19 mouse cellular contexts compared by ENCODE assay signal in the genomic region with DNA sequence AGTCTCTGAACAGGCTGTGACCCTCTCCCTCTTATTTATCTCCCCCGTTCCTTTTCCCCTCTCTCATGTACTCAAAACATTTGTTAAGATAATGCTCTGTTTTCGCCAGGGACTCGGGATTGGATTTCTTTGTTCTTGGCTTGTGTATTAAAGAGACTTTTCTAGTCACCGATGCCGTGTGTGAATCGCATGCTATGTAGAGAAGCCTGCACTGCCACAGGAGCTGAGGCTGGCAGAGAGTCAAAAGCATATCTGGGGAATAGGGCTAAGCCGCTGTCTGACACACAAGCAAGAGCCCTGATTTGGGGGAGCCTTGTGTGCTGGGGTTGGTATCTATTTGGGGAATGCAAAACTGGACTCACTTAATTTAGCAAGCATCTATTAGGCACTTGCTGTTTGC.
DNase-seq lines count a peak whose midpoint lies in the region; ATAC-seq and TF ChIP-seq lines count a peak whose summit lies in the region.
"Had no signal": no experiment of that assay in that cellular context is flagged by ENCODE, and none has a peak within 500 bp of the region (broad histone marks: within the 10 kb centered on the region; RNA-seq: fewer than 3 reads in every experiment).

No protein-coding gene starts in this region.

- TF ChIP-seq CTCF in midbrain, postnatal 0 days (IDR thresholded peaks at IDR 0.05) = no peak

- peaks cover 8% of the 10 kb centered on the region; the same call in 1 of the 2 replicates for H3K4me1 ChIP-seq in forebrain, embryonic 13.5 days
- no peaks in the 10 kb centered on the region for H3K4me1 ChIP-seq in forebrain, embryonic 11.5 days (replicated peaks; ENCODE audit: control insufficient read depth, insufficient read depth, low read length)
- 0 out of 2 replicates have a peak, but pooled peaks cover 5% of the 10 kb centered on the region for H3K4me1 ChIP-seq in hindbrain, embryonic 14.5 days (replicated peaks; ENCODE audit: control insufficient read depth, insufficient read depth, low read length)
- H3K4me1 ChIP-seq in hindbrain, embryonic 10.5 days (replicated peaks) = no peaks in the 10 kb centered on the region; the same call in 1 of the 2 replicates
- H3K4me1 ChIP-seq in midbrain, embryonic 14.5 days (ENCODE audit: control insufficient read depth, insufficient read depth, low read length) = no peaks in the 10 kb centered on the region
- no peaks in the 10 kb centered on the region for H3K4me1 ChIP-seq in midbrain, postnatal 0 days (ENCODE audit: insufficient read depth, low read length)
- H3K4me1 ChIP-seq in midbrain, embryonic 16.5 days (ENCODE audit: control insufficient read depth, insufficient read depth, low read length) = peaks cover 8% of the 10 kb centered on the region

- no peaks in the 10 kb centered on the region for H3K27me3 ChIP-seq in forebrain, embryonic 13.5 days
- H3K27me3 ChIP-seq in forebrain, embryonic 11.5 days (ENCODE audit: control insufficient read depth, insufficient read depth, low read length) = no peaks in the 10 kb centered on the region
- no peaks in the 10 kb centered on the region for H3K27me3 ChIP-seq in hindbrain, embryonic 14.5 days (ENCODE audit: control insufficient read depth, insufficient read depth, low read length)
- H3K27me3 ChIP-seq in hindbrain, embryonic 10.5 days (ENCODE audit: insufficient read depth, poor library complexity, severe bottlenecking) = no peaks in the 10 kb centered on the region
- H3K27me3 ChIP-seq in midbrain, embryonic 14.5 days (ENCODE audit: control insufficient read depth, insufficient read depth, low read length) = no peaks in the 10 kb centered on the region
- no peaks in the 10 kb centered on the region for H3K27me3 ChIP-seq in midbrain, postnatal 0 days (ENCODE audit: insufficient read depth, low read length)
- H3K27me3 ChIP-seq in midbrain, embryonic 16.5 days (ENCODE audit: control insufficient read depth, insufficient read depth, low read depth, low read length) = no peaks in the 10 kb centered on the region
- H3K27me3 ChIP-seq: embryonic facial prominence, embryonic 12.5 days; Patski had no signal

- ATAC-seq in forebrain, embryonic 13.5 days = no peak
- no peak for ATAC-seq in forebrain, embryonic 11.5 days (replicated peaks; ENCODE audit: low FRiP score)
- ATAC-seq in hindbrain, embryonic 14.5 days (ENCODE audit: low FRiP score) = no peak
- ATAC-seq in midbrain, embryonic 14.5 days (ENCODE audit: low FRiP score, low TSS enrichment) = no peak
- ATAC-seq in midbrain, postnatal 0 days (ENCODE audit: low FRiP score) = no peak
- no peak for ATAC-seq in midbrain, embryonic 16.5 days
- ATAC-seq: activated CD4-positive, CD25-positive, alpha-beta regulatory T cell, adult 4 months; inflammation-experienced regulatory T-cells, adult 6 months; intestine, postnatal 0 days; Patski had no signal

- no peak overlapping the region for H3K4me2 ChIP-seq in forebrain, embryonic 13.5 days
- H3K4me2 ChIP-seq in forebrain, embryonic 11.5 days (ENCODE audit: low read depth, low read length, severe bottlenecking) = no peak overlapping the region
- no peak overlapping the region for H3K4me2 ChIP-seq in hindbrain, embryonic 14.5 days (replicated peaks)
- no peak overlapping the region for H3K4me2 ChIP-seq in midbrain, embryonic 14.5 days (ENCODE audit: low read length)
- no peak overlapping the region for H3K4me2 ChIP-seq in midbrain, postnatal 0 days (ENCODE audit: low read depth, low read length, poor library complexity, severe bottlenecking)
- H3K4me2 ChIP-seq in midbrain, embryonic 16.5 days (ENCODE audit: low read length) = no peak overlapping the region
- H3K4me2 ChIP-seq: embryonic facial prominence, embryonic 12.5 days; heart, embryonic 12.5 days had no signal

- H3K4me3 ChIP-seq in forebrain, embryonic 13.5 days = no peak overlapping the region
- H3K4me3 ChIP-seq in forebrain, embryonic 11.5 days (ENCODE audit: low read depth, low read length) = no peak overlapping the region
- no peak overlapping the region for H3K4me3 ChIP-seq in hindbrain, embryonic 14.5 days (replicated peaks; ENCODE audit: low read length)
- H3K4me3 ChIP-seq in hindbrain, embryonic 10.5 days = no peak overlapping the region
- H3K4me3 ChIP-seq in midbrain, embryonic 14.5 days (replicated peaks; ENCODE audit: low read depth, low read length) = no peak overlapping the region
- no peak overlapping the region for H3K4me3 ChIP-seq in midbrain, postnatal 0 days (ENCODE audit: low read depth, low read length)
- no peak overlapping the region for H3K4me3 ChIP-seq in midbrain, embryonic 16.5 days (ENCODE audit: low read depth, low read length)
- H3K4me3 ChIP-seq: embryonic facial prominence, embryonic 12.5 days; gastrocnemius, adult 2 months; heart, embryonic 12.5 days had no signal

- peak overlapping the region; percentile 12; the same call in 1 of the 2 replicates for H3K27ac ChIP-seq in forebrain, embryonic 13.5 days
- H3K27ac ChIP-seq in forebrain, embryonic 11.5 days (ENCODE audit: low read depth, low read length) = no peak overlapping the region
- H3K27ac ChIP-seq in hindbrain, embryonic 14.5 days = peak overlapping the region; percentile 48
- H3K27ac ChIP-seq in hindbrain, embryonic 10.5 days = no peak overlapping the region
- 0 out of 2 replicates have a peak overlapping the region, but pooled peaks have one; percentile 26 for H3K27ac ChIP-seq in midbrain, embryonic 14.5 days (replicated peaks; ENCODE audit: low read depth, low read length)
- H3K27ac ChIP-seq in midbrain, postnatal 0 days (ENCODE audit: low read depth, low read length) = no peak overlapping the region
- peak overlapping the region; percentile 12; the same call in 1 of the 2 replicates for H3K27ac ChIP-seq in midbrain, embryonic 16.5 days (ENCODE audit: low read length)
- H3K27ac ChIP-seq: embryonic facial prominence, embryonic 12.5 days; gastrocnemius, adult 2 months had no signal

- H3K36me3 ChIP-seq in forebrain, embryonic 13.5 days (ENCODE audit: poor library complexity, severe bottlenecking) = no peaks in the 10 kb centered on the region
- no peaks in the 10 kb centered on the region for H3K36me3 ChIP-seq in forebrain, embryonic 11.5 days (ENCODE audit: control insufficient read depth, insufficient read depth, low read length)
- H3K36me3 ChIP-seq in hindbrain, embryonic 14.5 days (replicated peaks; ENCODE audit: control insufficient read depth, insufficient read depth) = no peaks in the 10 kb centered on the region
- no peaks in the 10 kb centered on the region for H3K36me3 ChIP-seq in hindbrain, embryonic 10.5 days
- no peaks in the 10 kb centered on the region for H3K36me3 ChIP-seq in midbrain, embryonic 14.5 days (ENCODE audit: control insufficient read depth, insufficient read depth, low read length)
- no peaks in the 10 kb centered on the region for H3K36me3 ChIP-seq in midbrain, postnatal 0 days (ENCODE audit: insufficient read depth, low read length)
- no peaks in the 10 kb centered on the region for H3K36me3 ChIP-seq in midbrain, embryonic 16.5 days (ENCODE audit: control insufficient read depth, insufficient read depth, low read length)
- H3K36me3 ChIP-seq: embryonic facial prominence, embryonic 12.5 days; heart, embryonic 12.5 days had no signal

- H3K9me3 ChIP-seq in forebrain, embryonic 13.5 days (replicated peaks) = no peaks in the 10 kb centered on the region
- H3K9me3 ChIP-seq in forebrain, embryonic 11.5 days (ENCODE audit: control insufficient read depth, low read length) = no peaks in the 10 kb centered on the region
- no peaks in the 10 kb centered on the region for H3K9me3 ChIP-seq in hindbrain, embryonic 14.5 days (ENCODE audit: control insufficient read depth, low read length)
- H3K9me3 ChIP-seq in hindbrain, embryonic 10.5 days = no peaks in the 10 kb centered on the region
- no peaks in the 10 kb centered on the region for H3K9me3 ChIP-seq in midbrain, embryonic 14.5 days (ENCODE audit: control insufficient read depth, low read length)
- H3K9me3 ChIP-seq in midbrain, postnatal 0 days (ENCODE audit: low read length) = no peaks in the 10 kb centered on the region
- no peaks in the 10 kb centered on the region for H3K9me3 ChIP-seq in midbrain, embryonic 16.5 days (replicated peaks; ENCODE audit: control insufficient read depth, low read length, poor library complexity, severe bottlenecking)
- H3K9me3 ChIP-seq: embryonic facial prominence, embryonic 12.5 days; heart, embryonic 12.5 days had no signal

- H3K9ac ChIP-seq in forebrain, embryonic 13.5 days = no peak overlapping the region
- H3K9ac ChIP-seq in forebrain, embryonic 11.5 days (ENCODE audit: low read length) = no peak overlapping the region
- no peak overlapping the region for H3K9ac ChIP-seq in hindbrain, embryonic 14.5 days
- H3K9ac ChIP-seq in midbrain, embryonic 14.5 days (replicated peaks; ENCODE audit: low read length) = no peak overlapping the region
- H3K9ac ChIP-seq in midbrain, postnatal 0 days (replicated peaks; ENCODE audit: low read length, poor library complexity, severe bottlenecking) = no peak overlapping the region
- no peak overlapping the region for H3K9ac ChIP-seq in midbrain, embryonic 16.5 days (ENCODE audit: low read depth, low read length)
- H3K9ac ChIP-seq: embryonic facial prominence, embryonic 12.5 days; heart, embryonic 12.5 days had no signal

- DNase-seq in forebrain, embryonic 11.5 days (ENCODE audit: low spot score) = no peak
- DNase-seq in hindbrain, embryonic 14.5 days (ENCODE audit: low spot score) = no peak
- no peak for DNase-seq in hindbrain, embryonic 10.5 days (ENCODE audit: low spot score)
- peak; percentile 68 for DNase-seq in midbrain, embryonic 14.5 days
- DNase-seq in midbrain, postnatal 0 days (ENCODE audit: low spot score) = no peak
- DNase-seq: adrenal gland, postnatal 14 days; cerebellum, adult 2 months; cerebellum, postnatal 14 days; embryo, embryonic 11 days; gastrocnemius, adult 2 months; gastrocnemius, postnatal 25 days had no signal

- WGBS in forebrain, embryonic 13.5 days = 44% methylated on average over 7 of the region's 7 CpGs
- WGBS in forebrain, embryonic 11.5 days = 71% methylated on average over 7 of the region's 7 CpGs
- WGBS in hindbrain, embryonic 14.5 days = 55% methylated on average over 7 of the region's 7 CpGs
- WGBS in hindbrain, embryonic 10.5 days = 83% methylated on average over 7 of the region's 7 CpGs
- WGBS in midbrain, embryonic 14.5 days = 58% methylated on average over 7 of the region's 7 CpGs
- WGBS in midbrain, postnatal 0 days = 44% methylated on average over 7 of the region's 7 CpGs
- WGBS in midbrain, embryonic 16.5 days = 34% methylated on average over 7 of the region's 7 CpGs

Comparison
In these comparisons a context has a peak if more than half of its experiments do, and no peak if none do; other contexts are left out.
1. H3K27ac ChIP-seq: peak in forebrain, embryonic 13.5 days (single experiment), hindbrain, embryonic 14.5 days (single experiment), midbrain, embryonic 14.5 days (single experiment) and midbrain, embryonic 16.5 days (single experiment); none in forebrain, embryonic 11.5 days (single experiment), hindbrain, embryonic 10.5 days (single experiment) and midbrain, postnatal 0 days (single experiment).